Mouse (Mus musculus) neural tube, embryonic 10.5 days (tissue): ENCODE measurements around the gene Tnfsf15.

Experiments used
- DNase-seq: peaks from one replicate; pipeline ENCODE4 v3.0.0-alpha.2; 2017; ENCODE audit warnings: low spot score; ENCODE audit errors: extremely low spot score

The Tnfsf15 gene

GRCm38 (mm10) chr4:63744693-63745171 is at the start of gene Tnfsf15:
Gene Tnfsf15, minus strand, starts transcription at chr4:63745113.
- DNase-seq = no peak

GRCm38 (mm10) chr4:63792328-63792727 is 47.4 kb upstream of the Tnfsf15 start:
- DNase-seq = no peak

GRCm38 (mm10) chr4:63785466-63785865 is 40.6 kb upstream of the Tnfsf15 start:
- no peak for DNase-seq

- no peak for DNase-seq
These were observed 38.9 kb upstream of the Tnfsf15 start for GRCm38 (mm10) chr4:63783826-63784225.

- no peak for DNase-seq
These were observed 38.2 kb upstream of the Tnfsf15 start for GRCm38 (mm10) chr4:63782970-63783613.

GRCm38 (mm10) chr4:63777223-63777622 is 32.3 kb upstream of the Tnfsf15 start:
- DNase-seq = no peak

- no peak for DNase-seq
These were observed 28.6 kb upstream of the Tnfsf15 start for GRCm38 (mm10) chr4:63773306-63774090.

- no peak for DNase-seq
These were observed 27.6 kb upstream of the Tnfsf15 start for GRCm38 (mm10) chr4:63772514-63772913.

GRCm38 (mm10) chr4:63771291-63771690 is 26.4 kb upstream of the Tnfsf15 start:
- DNase-seq = no peak

- no peak for DNase-seq
These were observed 24.2 kb upstream of the Tnfsf15 start for GRCm38 (mm10) chr4:63769161-63769560.

GRCm38 (mm10) chr4:63765050-63765449 is 20.1 kb upstream of the Tnfsf15 start:
- DNase-seq = no peak

GRCm38 (mm10) chr4:63759931-63760330 is 15.0 kb upstream of the Tnfsf15 start:
- no peak for DNase-seq

- DNase-seq = no peak
These were observed 12.7 kb upstream of the Tnfsf15 start for GRCm38 (mm10) chr4:63757527-63758154.

GRCm38 (mm10) chr4:63756072-63756471 is 11.2 kb upstream of the Tnfsf15 start:
- no peak for DNase-seq

- DNase-seq = no peak
These were observed 9.6 kb upstream of the Tnfsf15 start for GRCm38 (mm10) chr4:63754467-63755020.

- no peak for DNase-seq
These were observed 8.9 kb upstream of the Tnfsf15 start for GRCm38 (mm10) chr4:63753855-63754254.

- DNase-seq = no peak
These were observed 8.0 kb upstream of the Tnfsf15 start for GRCm38 (mm10) chr4:63752687-63753523.

- DNase-seq = no peak
These were observed 3.3 kb upstream of the Tnfsf15 start for GRCm38 (mm10) chr4:63748061-63748730.

GRCm38 (mm10) chr4:63745271-63745670 is 358 bp upstream of the Tnfsf15 start:
- no peak for DNase-seq

- DNase-seq = no peak
These were observed 1.3 kb downstream of the Tnfsf15 start for GRCm38 (mm10) chr4:63743660-63744059.
